Mouse (Mus musculus): ENCODE data around the gene Lrrc45.

- TF ChIP-seq MYOG (IDR thresholded peaks at IDR 0.05; ENCODE audit: control insufficient read depth, extremely low read depth, insufficient read length) (no peak), CTCF (IDR thresholded peaks at IDR 0.05; ENCODE audit: control insufficient read depth, insufficient read depth, insufficient read length) (no peak)
These were observed 1.4 kb downstream of the Lrrc45 start for GRCm38 (mm10) chr11:120715131-120715530.

All from C2C12 (cell line).